Mouse (Mus musculus) 3134 (cell line): ENCODE measurements around the gene Hmgb4.

ENCODE experiments used
- DNase-seq: peaks from one replicate; pipeline ENCODE4 v3.0.0-alpha.2; 2011; ENCODE audit warnings: low spot score; ENCODE audit not compliant: insufficient read length; ENCODE audit errors: extremely low read depth

Hmgb4 gene

DNA sequence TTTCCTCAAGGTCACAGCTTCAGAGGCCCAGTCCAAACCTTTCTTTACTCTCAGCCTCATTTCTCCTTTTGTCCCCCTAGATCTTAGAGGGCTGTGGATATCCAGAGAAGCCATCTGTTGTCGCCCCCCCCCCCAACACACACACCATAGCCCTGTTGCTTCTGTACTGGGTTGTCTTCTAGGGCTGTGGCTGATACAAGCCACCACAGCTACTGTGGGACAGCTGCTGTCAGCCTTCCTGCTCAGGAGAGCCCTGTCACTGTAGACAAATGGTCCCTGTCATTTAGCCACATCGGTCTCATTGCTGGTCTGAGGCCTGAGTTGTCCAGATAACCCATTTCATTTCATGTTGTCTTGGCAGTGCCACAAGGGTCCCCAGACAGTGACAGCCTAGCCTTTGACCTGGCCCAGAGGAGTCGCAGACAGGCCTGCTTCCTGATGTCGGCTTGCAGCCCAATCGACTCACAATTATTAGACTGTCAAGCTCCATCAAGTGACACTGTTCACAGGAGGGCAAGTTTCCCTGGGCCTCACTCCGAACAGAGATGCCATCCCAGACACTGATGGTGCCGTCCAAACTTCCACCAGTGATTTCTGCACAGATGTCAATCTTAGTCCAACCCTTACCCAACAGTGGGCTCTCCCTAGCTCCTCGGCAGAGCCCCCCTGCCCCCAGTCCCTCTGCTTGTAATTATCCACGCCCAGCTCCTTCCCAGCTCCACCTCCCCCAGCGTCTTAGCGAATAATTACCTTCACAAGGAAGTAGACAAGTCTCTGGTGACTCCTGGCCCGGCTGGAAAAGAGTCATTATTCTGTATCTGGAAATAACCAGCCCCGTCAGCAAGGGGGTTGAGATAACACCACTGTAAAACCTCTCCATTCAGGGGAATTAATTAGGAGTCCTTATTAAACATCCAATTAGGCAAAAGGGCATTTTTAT, 33.1 kb downstream of the Hmgb4 start:
- DNase-seq = no peak

DNA sequence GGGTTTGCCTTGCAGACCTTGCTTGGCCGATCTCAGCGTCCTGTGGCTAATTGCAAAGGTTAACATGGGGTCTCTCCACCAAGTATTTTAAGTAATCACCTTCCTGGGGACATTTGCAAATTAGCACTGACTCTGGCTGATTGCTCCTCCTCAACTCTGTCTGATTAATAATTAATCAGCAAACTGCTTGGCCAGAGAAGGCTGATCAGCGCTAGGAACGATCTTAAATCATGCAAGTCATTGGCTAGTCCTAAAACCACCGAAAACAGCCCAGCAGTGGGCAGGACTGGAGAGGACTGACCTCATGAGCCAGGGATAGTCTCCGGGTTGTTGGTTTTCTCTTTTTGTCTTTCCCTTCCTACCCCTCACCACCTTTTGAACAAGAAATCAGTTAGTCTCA, 36.3 kb downstream of the Hmgb4 start:
- DNase-seq = no peak

DNA sequence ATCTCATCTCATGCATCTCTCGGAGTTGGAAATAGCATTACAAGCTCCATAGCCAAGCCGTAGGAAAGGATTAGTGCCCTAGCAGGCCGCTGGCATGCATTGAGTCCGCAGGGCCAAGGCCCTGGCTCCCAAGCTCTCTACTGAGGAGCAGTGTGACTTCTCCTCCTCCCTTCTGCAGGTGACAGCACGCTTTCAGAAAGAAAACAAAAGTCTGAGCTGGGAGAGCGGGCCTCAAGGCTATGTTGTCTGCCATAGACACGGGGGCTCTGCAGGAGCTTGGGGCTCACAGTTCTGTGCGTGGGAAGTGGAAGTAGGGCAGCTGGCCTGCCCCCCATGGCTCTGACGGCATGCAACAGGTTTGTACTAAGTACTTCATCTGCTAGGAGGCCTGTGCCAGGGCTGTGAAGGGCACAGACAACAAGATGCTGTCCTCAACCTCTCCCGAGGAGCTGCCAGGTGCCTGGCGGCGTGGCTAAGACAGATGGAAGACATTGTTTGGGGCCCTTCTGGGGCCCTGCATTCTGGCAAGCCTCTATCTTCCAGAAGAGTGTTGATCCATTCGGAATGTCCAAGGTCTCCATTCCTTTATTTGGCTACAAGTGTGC, 42.7 kb downstream of the Hmgb4 start:
- no peak for DNase-seq
